Mouse (Mus musculus) 3T3-L1 (cell line): Measurements from ENCODE around the gene D630045J12Rik.

Experiments
- DNase-seq: peaks from one replicate; pipeline ENCODE4 v3.0.0-alpha.2; 2015; ENCODE audit warnings: low read depth, low spot score

The D630045J12Rik gene

DNA sequence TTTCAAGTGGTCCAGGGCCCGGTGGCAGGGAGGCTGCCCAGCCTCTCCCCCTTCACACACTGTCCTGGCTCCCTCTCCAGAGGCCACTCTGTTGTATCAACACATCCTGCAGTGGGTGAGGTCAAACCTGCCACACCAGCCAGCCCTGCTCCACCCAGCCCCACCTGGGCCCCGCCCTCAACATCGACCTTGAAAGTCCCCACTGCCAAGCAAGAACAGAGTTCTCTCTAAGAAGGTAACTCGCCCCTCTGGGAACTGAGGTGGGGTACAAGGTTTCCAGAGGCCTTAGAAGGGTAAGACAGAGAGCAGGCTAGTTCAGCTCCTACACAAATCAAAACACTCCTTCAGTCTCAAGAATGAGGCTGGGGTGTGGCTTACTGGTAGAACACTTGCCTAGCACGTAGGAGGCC lies 156.8 kb downstream of the D630045J12Rik start:
- DNase-seq, result no peak

DNA sequence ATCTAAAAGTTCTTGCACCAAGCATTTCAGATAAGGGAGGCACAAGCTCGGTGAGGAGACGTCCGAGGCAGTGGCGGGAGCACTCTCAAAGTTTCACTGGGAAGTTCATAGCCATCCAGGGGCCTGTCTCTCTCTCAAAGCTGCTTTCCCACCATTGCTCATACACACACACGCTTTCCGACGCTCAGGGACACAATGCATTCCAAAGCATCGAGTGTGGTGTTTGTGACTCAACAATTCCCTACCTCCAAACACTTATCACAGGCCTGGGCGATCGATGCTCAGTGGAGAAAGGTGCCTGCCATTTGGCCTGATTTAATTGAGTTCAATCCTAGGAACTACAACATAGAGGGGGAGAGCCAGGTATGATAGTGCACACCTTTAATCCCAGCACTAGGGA lies 159.1 kb downstream of the D630045J12Rik start:
- DNase-seq, result peak; percentile 78

DNA sequence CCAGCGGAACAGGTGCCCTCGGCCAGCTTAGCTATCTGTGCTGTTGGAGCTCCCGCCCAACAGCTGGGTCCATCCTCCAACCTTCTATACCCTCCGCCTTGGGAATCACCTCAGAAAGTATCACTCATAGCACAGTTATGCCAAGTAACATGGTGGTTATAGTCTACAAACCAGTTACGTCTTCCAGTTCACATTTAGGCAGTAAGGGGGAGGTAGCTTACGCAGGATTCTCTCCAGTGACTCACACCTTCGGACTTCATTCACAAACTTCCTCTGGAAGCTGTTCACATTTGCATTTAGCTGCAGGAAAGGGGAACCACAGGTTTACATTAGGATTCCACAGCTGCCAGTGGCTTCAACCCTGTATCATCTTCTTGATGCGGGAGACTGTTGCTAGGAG lies 161.3 kb downstream of the D630045J12Rik start:
- peak; percentile 94 for DNase-seq

DNA sequence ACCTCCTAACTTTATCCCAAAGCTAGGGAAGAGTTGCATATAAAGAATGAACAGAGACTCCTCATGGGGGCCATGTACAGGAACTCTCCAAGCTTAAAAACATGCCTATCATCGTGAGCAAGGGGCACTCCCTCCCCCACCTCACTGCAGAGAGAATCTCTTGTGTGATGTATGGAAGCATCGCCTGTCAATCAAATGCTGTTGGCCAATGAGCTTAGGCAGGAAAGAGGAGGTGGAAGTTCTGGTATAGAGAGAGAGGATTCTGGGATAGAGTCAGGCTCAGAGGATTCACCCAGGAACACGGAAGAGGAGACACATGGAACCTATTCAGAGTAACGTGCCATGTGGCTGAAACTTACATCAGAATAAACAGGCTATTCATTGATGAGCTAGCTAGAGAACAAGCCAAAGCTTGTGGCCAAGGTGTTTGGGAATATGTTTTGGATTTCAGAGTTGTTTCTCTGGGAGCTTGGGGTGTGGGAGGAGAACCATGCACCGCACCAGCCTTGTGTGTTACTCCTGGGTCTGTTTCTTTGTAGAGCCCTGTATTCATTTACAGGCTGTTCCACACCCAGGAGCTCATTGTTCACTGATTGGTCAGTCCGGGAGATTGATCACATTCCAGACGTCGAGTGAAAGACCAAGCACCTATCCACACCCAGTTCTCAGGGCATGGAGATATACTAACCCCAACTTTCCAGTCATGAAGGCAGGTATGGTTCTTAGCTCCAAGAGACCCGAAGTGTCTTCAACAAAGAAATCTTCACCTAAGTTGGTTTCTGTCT lies 166.4 kb downstream of the D630045J12Rik start:
- DNase-seq, result no peak

DNA sequence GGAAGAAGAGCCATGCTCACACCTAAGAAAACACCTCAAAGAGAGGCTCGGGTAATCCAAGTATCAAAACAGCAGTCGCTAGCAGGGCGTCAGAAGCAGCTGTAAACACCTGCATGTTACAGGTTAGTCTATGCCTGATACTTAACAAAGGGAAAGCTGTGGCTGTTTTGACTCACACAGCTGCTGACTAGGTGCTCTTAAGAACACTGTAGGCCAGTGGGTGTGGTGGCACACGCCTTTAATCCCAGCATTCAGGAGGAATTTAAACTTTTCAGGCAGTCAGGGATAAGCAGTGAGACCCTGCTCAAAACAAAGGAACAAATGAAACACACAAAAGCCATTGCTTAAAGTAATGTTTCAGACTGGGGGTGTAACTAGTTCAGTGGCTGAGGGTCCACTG lies 170.6 kb downstream of the D630045J12Rik start:
- DNase-seq, result no peak

DNA sequence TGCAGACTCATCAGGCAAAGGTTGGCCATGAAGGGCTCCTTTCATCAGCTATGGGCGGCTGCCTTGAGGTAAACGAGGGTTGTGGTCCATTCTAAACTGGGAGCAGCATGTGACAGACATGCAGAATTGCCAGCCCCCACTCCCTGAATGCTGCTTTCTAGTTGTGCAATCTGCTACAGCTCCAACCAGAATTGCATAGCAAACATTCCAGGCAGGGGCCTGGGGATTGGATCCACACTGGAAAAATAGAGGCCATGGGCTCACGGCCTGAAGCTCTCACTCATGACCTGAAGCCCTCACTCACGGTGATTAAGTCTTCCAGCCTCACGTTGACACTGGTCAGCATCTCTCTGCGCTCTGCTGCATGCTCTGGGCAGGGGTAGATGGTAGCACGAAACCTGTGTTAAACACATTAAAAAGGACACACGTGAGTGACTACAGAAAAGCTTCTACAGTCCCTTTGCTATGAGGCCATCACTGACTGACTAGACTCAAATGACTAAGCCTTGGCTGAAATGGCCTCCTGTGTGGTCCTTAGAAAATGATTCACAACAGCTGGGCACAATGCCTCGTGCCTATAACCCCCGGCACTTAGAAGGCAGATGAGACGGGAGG lies 172.0 kb downstream of the D630045J12Rik start:
- peak; percentile 96 for DNase-seq

DNA sequence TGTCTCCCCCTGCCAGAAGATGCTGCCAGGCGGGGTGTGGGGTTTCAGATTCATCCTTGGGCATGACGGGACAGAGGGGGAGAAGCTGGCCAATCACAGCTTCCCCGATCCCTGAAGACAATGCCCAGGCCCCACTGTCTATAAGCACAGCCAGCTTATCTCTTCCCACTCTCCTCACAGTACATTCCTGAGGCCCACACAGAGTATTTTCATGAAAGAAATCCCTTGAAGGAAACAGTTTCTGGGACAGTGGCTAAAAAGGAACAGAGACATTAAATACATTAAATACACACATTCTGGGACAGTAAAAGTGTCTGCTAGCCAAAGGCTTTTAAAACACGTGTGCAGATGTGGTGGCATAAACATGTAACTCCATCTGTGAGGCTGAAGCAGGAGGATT lies 173.4 kb downstream of the D630045J12Rik start:
- no peak for DNase-seq

DNA sequence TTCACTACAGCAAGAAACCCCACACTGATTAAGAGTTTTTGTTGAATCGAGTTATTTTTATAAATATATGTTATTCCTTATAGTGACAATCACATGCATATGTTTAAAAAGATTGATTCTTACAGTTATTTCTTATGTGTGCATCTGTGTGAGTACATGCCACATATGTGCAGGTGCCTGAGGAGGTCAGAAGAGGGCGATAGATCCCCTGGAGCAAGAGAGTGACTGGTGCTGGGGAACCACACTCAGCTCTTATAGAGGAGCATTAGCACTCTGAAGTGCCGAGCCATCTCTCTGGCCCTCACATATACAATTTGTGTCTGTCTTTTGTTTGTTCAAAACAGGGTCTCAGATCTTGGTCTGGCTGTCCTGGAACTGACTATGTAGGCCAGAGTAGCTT lies 180.2 kb downstream of the D630045J12Rik start:
- DNase-seq, result no peak
